Mouse (Mus musculus): ENCODE measurements around the gene Gp9.
"Not testable (repeated sequence)": the region's sequence is repeated elsewhere in the genome, so short reads cannot be mapped to it uniquely, and the experiment has no call there.

Gp9 gene

DNA sequence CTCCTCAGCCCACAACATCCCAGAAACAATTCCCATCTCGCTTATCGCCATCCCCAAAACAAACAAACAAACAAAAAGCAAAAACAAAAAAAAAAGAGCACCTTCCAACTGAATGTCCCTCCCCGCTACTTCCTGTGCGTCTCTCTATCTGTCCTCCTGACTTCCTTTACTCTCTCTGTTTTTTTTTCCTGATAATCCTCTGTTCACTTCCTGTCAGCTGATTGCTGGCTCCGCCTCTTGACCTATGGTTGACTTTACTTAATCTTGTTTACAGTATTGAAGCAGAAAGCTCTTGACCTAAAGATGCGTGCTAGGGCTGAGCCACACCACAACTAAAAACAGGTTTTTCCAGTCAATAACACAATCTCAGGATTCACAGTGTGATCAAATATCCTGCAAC is 29.3 kb upstream of the Gp9 start:
- DNase-seq (ENCODE audit: low read depth in 1 of 2, low spot score in 2 of 2) = no peak

DNA sequence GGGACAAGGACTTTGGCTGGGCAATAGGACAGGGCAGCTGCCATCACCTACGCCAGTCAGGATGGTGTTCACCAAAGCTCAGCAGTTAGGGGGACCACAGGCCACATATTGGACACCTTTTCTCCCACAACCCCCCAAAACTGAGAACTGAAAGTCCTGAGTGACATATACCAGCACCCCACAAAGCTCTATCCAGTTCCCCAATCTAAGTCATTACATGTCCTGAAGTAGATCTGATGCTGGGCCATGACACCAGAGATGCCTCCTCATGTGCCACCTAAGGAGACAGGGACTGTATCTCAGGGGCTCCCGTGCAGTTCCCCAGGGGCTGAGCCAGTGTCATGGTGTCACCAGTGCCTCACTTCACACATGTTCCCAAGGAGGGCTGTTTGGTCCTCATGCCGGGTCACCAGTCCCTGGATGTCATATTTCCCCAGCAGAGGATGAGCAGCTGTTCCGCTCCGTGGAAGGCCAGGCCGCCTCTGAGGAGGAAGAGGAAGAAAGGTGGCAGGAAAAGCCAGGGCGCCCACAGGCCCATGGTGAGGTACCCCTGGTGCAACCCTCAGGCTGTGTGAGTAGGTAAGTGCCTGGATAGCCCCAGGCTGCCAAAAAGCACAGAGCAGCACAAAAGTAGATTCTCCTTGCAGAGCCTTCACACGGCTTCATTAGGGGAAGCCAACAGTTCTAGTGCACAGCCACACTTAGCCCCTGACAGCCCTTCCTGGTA is 27.5 kb upstream of the Gp9 start:
- no peak for DNase-seq (ENCODE audit: low read depth in 1 of 2, low spot score in 2 of 2)

DNA sequence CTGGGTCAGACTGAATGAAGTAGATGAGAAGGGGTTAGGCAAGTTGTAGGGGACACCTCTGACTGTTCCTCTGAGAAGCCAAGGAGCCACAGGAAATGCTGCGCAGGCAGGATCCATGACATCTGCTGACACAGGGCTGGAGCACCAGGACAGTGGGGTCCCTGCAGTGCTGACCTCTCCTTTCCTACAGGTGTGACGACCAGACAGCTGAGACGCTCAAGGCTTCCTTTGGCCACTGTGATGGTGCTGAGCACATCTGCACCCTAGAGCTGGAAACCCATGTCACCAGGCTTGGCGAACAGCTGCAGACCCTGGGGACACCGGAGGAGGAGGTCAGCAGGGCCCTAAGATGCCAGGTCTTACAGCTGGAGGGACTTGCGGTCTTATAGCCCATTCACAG is 26.3 kb upstream of the Gp9 start:
- no peak for DNase-seq (ENCODE audit: low read depth in 1 of 2, low spot score in 2 of 2)

DNA sequence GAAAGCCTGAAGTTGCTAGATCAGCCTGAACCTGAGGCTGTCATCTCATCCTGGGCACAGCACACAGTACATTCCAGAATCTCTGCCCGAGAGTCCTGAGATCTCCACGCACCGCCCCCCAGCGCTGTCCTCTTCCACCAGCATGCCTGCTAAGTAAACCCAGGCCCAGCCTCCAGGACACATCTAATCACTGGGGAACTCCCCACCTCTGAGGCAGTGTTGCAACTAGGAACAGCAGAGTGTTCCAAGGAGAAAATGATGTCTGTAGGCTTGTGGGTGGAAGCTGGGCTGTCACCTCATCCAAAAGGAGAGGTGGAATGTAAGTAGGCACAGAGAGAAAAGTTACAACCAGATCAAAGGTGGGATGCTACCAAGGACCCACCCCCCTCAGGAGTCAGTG is 22.7 kb upstream of the Gp9 start:
- no peak for DNase-seq (ENCODE audit: low read depth in 1 of 2, low spot score in 2 of 2)

DNA sequence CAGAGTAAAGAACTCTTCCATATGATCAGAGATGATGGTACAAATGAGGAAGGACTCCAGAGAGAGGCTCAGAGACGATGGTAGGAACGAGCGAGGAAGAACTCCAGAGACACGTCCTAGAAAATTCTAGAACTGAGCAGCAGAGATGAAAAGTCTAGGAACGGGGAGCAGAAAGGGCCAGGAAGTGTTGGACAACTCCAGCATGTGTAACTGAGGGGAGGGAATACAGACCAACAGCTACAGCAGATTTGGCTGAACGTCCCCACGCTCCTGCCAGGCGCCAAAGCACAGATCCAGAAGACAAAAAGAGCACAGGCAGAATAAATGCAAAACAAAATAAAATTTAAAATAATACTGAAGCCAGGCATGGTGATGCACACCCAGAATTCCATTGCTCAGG is 21.0 kb upstream of the Gp9 start:
- no peak for DNase-seq (ENCODE audit: low read depth in 1 of 2, low spot score in 2 of 2)

DNA sequence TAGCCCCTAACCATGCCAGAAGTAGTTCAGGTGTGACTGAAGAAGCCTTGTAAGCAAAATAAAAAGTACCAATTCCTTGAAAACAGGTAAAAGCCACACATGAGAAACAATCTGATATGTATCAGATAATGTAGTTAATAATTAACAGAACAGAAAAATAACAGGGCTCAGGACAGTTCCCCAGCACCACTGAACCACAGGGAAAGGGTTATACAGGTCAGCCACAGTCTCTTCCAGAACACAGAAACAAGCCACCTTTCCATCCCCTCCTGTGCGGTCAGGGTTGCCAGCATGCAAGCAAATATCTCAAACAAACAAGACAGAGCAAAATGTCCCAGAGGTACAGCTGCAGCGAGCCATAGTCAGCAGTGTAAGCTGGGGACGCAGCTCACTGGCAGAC is 18.5 kb upstream of the Gp9 start:
- DNase-seq (ENCODE audit: low read depth in 1 of 2, low spot score in 2 of 2) = no peak

DNA sequence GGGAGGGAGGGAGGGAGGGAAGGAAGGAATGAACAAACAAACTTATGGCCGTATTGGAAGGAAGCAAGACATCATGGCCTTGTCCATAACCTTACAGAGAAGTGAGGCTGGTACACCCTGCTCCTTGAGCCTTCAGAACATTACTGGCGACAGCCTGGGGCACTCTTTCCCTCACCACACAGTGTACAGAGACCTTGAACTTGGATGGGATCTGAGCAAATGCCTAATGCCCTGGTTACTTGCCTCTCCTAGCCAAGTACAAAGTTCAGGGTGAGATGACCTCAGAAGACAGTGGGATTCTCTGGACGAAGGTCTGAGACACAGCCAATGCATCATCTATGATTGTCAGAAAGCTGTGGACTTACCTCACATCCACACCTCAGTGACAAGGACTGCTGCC is 18.0 kb upstream of the Gp9 start:
- DNase-seq (ENCODE audit: low read depth in 1 of 2, low spot score in 2 of 2) = no peak

DNA sequence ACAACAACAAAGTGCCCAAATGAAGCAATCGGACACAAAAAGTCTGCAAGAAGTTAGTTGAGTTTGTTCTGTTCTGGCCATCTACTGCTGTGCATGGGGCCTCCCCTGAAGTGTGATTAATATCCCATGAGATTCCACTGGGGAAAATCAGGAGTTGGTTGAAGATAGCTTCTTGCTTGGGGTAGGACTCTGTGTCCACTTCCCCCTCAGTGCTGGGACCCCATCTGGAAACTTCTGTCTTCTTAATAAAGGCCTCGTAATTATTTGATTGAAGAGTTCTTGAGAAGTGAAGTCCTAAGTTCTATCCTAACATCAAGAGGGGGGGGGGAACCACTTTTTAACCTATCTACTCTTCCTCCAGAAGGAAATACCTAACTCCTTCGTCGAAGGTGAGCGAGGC is 15.7 kb upstream of the Gp9 start:
- DNase-seq (ENCODE audit: low read depth in 1 of 2, low spot score in 2 of 2) = no peak

DNA sequence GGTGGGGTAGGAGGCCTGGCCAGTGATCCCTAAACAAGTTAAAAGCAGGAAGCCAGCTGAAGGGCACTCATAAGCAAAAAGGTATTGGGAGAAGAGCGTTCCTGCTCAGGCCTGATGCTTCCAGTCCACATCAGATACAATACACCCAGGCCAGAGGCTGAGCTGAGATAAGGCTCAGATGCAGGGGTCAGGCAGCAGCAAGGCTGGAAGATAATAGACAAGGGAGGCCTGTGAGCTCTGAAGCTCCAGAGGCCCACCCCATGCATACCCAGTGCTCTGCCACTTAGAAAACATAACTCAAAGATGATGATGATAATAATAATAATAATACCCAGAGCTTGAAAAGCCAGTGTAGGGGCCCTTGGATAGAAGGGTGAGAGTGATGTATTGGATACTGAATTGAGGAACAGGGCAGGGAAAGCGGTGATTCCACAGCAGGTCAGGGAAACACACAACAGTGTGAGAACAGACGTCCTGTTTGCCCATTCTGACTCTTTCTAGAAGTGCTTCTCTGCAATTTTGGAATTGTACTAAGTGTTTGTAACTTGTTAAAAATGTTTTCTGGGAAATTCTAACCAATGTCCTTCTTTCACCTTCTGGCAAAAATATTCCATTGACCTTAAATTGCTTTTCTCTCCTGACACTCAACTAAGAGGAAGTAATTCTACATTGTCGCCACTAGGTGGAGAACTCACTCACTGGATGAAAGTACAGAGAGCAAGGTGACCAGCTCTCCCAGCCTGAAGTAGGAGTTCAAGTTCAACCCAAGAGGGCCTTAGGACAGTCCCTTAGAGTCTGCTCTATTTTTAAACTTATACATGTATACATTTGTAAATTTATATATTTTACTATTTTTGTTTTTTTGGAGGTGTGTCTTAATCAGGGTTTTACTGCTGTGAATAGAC is 14.2 kb upstream of the Gp9 start:
- no peak for DNase-seq (ENCODE audit: low read depth in 1 of 2, low spot score in 2 of 2)

DNA sequence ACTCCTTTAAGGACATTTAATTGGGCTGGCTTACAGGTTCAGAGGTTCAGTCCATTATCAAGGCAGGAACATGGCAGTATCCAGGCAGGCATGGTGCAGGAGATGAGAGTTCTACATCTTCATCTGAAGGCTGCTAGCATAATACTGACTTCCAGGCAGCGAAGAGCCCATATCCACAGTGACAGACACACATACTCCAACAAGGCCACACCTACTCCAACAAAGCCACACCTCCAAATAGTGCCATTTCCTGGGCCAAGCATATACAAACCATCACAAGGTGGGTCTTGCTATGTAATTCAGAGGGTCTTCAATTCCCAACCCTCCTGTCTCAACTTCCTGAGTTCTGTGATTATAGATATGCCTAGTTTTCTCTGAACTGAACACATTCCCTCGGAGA is 13.6 kb upstream of the Gp9 start:
- DNase-seq (ENCODE audit: low read depth in 1 of 2, low spot score in 2 of 2) = not testable (repeated sequence)

DNA sequence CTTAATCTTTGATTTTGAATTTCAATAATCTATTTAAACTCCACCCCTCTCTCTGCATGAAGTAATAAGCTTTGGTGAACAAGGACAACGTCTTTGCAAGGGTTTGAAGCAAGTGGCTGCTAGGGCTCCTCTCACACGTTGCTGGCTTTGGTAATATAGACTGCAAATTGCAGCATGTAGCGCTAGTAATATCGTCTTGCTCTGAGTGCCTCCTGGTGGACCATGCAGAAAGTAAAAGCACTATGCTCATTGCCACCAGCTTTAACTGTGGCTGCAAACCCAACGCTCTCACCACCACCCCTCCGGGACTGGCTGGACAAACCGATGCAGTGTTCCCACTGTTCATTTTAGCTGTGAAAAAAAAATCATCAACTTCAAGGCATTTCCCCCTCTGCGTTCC is 7.2 kb upstream of the Gp9 start:
- no peak for DNase-seq (ENCODE audit: low read depth in 1 of 2, low spot score in 2 of 2)

DNA sequence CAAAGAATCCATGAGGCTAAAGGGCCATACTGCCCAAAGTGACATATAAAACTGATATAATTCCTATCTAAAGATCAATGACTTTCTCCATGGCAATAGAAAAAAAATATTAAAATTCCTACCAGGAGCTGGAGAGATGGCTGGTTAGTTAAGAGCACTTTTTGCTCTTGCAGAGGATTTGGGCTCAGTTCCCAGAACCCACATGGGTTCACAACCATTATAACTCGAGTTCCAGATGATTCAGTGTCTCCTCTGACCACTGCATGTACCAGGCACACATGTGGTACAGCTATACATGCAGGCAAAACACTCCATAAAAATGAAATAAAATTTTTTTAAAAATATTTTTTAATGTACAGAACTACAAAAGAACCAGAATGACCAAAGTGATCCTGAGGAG is 3.4 kb upstream of the Gp9 start:
- no peak for DNase-seq (ENCODE audit: low read depth in 1 of 2, low spot score in 2 of 2)

DNA sequence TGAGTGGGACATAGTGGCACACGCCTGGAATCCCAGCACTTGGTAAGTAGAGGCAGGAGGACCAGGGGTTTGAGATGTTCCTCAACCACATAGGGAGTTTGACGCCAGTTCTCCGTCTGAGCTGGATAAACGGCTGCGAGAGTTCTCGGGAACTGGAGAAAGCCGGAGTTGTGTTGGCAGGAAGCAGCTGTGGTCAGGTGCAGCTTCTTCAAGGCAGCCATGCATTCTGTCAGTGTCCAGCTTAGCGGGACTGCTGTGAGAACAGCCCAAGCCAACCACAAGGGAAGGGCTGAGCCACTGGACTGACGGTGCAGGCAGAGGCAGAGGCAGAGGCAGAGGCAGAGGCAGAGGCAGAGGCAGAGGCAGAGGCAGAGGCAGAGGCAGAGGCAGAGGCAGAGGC is 3.0 kb upstream of the Gp9 start:
- DNase-seq (ENCODE audit: low read depth in 1 of 2, low spot score in 2 of 2) = no peak

DNA sequence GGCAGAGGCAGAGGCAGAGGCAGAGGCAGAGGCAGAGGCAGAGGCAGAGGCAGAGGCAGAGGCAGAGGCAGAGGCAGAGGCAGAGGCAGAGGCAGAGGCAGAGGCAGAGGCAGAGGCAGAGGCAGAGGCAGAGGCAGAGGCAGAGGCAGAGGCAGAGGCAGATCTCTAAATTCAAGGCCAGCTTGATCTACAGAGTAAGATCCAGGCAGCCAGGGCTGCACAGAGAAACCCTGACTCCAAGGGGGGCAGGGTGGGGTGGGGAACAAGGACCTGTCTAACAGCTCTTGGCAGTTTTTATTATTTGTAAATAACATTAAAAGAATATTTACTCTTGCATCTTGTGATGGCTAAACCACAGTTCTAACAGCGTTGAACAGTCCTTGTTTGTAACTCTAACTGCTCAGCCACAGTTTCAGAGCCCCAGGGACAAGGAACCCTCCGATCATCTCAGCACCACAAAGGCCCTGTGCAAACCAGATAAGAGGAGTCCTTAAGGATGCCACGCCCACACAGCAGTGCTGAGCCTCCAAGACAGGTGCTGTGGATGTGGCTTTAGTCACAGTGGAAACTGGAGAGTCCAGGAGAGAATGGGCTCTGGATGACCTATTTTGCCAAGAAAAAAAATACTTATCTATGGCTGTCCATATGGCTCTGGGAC is 2.2 kb upstream of the Gp9 start:
- no peak for DNase-seq (ENCODE audit: low read depth in 1 of 2, low spot score in 2 of 2)

DNA sequence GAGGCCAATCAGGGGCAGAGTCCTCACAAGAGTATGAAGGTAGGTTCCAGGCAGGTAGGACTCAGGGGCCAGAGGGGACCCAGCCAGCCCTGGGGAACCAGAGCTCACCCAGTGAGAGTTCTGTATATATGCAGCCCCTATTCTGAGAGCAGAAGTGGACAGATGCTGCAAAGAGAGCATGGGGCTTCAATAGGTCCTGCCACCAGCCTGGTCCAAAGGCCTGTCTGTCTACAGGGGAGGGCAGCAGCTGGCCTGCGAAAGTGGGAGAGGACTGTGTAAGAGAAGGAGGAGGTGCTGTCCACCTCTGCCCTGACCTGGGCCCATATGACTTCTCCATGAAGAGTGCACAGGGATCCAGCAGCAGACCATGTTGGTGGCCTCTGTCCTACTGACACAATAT is 1.2 kb upstream of the Gp9 start:
- no peak for DNase-seq (ENCODE audit: low read depth in 1 of 2, low spot score in 2 of 2)

DNA sequence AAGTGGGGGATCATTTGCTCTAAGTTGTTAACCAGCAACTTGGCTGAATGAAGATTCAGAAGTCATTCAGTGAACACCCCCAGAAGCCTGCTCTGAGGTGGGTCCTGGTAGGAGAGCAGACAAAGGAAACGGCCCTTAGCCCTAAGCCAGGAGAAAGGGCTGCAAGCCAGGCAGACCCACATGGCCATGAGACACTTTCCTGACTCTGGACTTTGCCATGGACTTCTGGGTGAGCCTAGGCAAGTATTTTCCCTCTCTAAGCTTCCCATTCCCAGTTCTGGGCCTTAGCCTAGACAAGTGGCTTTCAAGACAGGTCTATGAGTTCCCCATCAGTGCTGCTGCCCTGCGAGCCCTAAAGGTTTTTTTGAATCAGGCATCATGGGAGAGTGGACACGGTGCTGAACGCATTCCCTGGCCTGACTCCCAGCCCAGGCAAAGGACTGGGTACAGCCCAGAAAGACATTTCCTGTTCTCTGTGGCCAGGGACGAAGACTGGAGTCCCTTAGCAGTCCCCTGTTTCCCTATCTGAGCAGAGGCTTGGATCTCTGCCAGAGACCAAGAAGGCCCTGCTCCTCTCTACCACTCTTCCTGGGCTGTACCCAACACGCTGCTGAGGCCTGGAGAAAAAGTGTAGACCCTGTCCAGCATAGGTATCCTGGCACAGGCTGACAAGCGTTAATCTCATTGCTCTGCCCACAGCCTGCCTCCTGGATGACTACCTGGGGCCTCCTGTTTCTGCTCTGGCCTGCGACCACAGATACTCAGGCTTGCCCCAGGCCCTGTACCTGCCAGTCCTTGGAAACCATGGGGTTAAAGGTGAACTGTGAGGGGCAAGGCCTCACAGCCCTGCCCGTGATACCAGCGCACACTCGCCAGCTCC is 662 bp downstream of the Gp9 start:
- DNase-seq (ENCODE audit: low read depth in 1 of 2, low spot score in 2 of 2) = no peak

DNA sequence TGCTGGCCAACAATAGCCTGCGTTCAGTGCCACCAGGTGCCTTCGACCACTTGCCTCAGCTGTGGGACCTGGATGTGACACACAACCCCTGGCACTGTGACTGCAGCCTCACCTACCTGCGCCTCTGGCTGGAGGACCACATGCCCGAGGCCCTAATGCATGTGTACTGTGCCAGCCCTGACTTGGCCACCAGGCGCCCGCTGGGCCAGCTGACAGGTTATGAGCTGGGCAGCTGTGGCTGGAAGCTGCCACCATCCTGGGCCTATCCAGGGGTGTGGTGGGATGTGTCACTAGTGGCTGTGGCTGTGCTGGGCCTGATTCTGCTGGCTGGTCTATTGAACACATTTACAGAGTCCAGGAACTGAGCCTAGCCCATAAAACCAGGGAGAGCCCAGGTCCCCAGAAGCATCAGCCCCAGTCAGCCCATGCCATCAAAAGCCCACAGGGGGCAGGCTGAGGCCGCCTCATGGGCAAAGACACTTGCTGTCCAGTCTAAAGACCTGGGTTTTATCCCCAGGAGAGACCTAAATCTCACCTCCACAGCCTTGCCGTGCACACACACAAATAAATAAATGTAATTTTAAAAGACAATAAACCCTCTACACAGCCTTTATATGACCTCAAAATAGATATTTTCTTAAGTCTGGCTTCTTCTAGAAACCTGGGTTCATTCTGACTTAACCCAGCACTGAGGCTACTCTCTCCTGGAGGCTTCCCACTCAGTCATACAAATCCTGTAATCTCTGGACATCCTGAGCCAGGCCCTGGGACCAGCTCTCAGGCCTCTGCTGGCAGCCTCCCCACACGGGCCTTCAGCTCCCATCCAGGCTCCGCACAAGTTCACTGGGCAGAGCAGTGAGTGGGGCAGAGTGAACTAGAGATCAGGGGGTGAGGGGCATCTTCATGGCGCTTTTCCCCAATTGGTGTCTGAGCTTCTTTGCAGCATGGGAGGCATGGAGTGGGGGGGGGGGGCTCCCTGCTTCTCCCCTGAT is 1.6 kb downstream of the Gp9 start:
- DNase-seq (ENCODE audit: low read depth in 1 of 2, low spot score in 2 of 2) = no peak

DNA sequence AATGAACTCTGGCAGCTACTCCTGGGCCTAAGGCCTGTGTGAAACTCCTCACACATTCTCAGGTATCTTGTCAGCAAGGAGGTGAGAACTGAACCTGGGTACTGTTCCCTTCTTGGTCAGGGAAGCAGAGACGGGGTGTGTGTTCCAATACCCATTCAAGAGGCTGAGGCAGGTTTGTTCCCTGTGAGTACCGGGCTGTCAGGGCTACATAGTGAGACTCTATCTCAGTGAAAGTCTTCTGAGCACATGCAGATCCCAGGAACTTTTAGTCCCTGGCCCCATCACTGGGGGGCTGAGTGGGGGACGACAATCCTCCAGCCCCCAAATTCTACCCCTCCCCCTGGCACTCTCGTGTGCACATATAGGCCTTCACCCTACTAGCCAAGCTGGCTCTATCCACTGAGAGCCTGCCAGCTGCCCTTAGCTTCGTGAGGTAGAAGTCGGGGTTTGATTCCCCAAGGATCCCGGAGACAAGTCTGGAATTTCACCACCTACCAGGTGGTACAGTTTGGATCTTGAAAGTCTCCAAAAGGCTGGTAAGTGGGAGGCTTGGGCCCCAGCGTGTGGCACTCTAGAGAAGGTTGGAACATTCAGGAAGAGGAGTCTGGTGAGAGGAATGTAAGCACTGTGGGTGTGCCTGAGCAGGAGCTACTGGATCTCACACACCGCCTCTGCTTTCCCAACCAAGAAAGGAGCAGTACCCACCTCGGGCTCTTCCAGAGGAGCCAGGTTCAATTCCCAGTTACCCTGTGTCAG is 2.9 kb downstream of the Gp9 start:
- no peak for DNase-seq (ENCODE audit: low read depth in 1 of 2, low spot score in 2 of 2)

DNA sequence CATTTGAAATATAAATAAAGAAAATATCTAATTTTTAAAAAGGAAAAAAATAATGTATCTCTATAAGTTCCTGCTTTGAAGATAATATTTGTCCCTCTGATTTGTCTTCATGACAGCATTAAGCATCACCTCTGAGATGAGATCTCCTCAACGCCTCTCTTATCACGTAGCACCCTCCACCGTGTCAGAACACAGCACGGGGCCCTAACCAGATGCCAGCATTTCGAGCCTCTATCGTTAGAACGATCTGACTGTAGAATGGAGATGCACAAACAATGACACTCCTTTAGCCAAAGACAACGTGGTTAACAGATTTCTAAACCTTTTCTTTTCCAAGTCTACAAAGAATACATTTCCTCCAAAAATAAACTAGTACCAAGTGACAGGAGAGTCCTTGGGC is 6.2 kb downstream of the Gp9 start:
- no peak for DNase-seq (ENCODE audit: low read depth in 1 of 2, low spot score in 2 of 2)
